Mouse (Mus musculus): ENCODE results near the gene Pde2a. TPM values are rescaled to one million over a fixed set of nuclear protein-coding genes. Genes with fewer than 3 reads are reported as not detected.
A peak's percentile ranks its signal among the peaks of the same experiment; 100 is the strongest.

Gene Pde2a
- polyA plus RNA-seq, 1 experiment from 2014 or later: 6.9 TPM

GRCm38 (mm10) chr7:101476493-101476892, 55.0 kb downstream of the Pde2a start:
- no peak for ATAC-seq (ENCODE audit: insufficient number of reproducible peaks, low FRiP score, low TSS enrichment, low read depth)
- H3K9me3 ChIP-seq (ENCODE audit: control insufficient read depth, low read length): no peaks in the 10 kb centered on the region
- WGBS: 83% methylated on average over 4 of the region's 4 CpGs

GRCm38 (mm10) chr7:101477200-101477599, 55.7 kb downstream of the Pde2a start:
- DNase-seq (ENCODE audit: low spot score) (peak; percentile 39), ATAC-seq (ENCODE audit: insufficient number of reproducible peaks, low FRiP score, low TSS enrichment, low read depth) (no peak)
- no peak overlapping the region for H3K9ac ChIP-seq (ENCODE audit: low read length)
- no peak overlapping the region for H3K4me3 ChIP-seq (ENCODE audit: low read depth, low read length)
- H3K27ac ChIP-seq (replicated peaks; ENCODE audit: low read depth, low read length): no peak overlapping the region
- no peaks in the 10 kb centered on the region for H3K36me3 ChIP-seq (ENCODE audit: control insufficient read depth, insufficient read depth, low read length)
- H3K27me3 ChIP-seq (ENCODE audit: control insufficient read depth, insufficient read depth, low read length): no peaks in the 10 kb centered on the region
- WGBS: 35% methylated on average over 5 of the region's 5 CpGs
- H3K9me3 ChIP-seq (ENCODE audit: control insufficient read depth, low read length): no peaks in the 10 kb centered on the region
- no peak overlapping the region for H3K4me2 ChIP-seq (ENCODE audit: low read depth, severe bottlenecking)
- peaks cover 5% of the 10 kb centered on the region; the same call in 1 of the 2 replicates for H3K4me1 ChIP-seq (ENCODE audit: control insufficient read depth, insufficient read depth, low read length)

More at GRCm38 (mm10) chr7:101476493-101476892, 55.0 kb downstream of the Pde2a start:
- DNase-seq (ENCODE audit: low spot score): no peak
- no peaks in the 10 kb centered on the region for H3K27me3 ChIP-seq (ENCODE audit: control insufficient read depth, insufficient read depth, low read length)
- no peak overlapping the region for H3K27ac ChIP-seq (replicated peaks; ENCODE audit: low read depth, low read length)
- H3K4me3 ChIP-seq (ENCODE audit: low read depth, low read length): no peak overlapping the region
- no peaks in the 10 kb centered on the region for H3K36me3 ChIP-seq (ENCODE audit: control insufficient read depth, insufficient read depth, low read length)
- H3K4me1 ChIP-seq (ENCODE audit: control insufficient read depth, insufficient read depth, low read length): 0 out of 2 replicates have a peak, but pooled peaks cover 2% of the 10 kb centered on the region
- no peak overlapping the region for H3K9ac ChIP-seq (ENCODE audit: low read length)
- no peak overlapping the region for H3K4me2 ChIP-seq (ENCODE audit: low read depth, severe bottlenecking)

GRCm38 (mm10) chr7:101478099-101478498, 56.6 kb downstream of the Pde2a start:
- ATAC-seq (ENCODE audit: insufficient number of reproducible peaks, low FRiP score, low TSS enrichment, low read depth) (no peak), DNase-seq (ENCODE audit: low spot score) (no peak)
- Histone ChIP-seq H3K36me3 (ENCODE audit: control insufficient read depth, insufficient read depth, low read length) (no peaks in the 10 kb centered on the region), H3K9me3 (ENCODE audit: control insufficient read depth, low read length) (no peaks in the 10 kb centered on the region), H3K4me1 (ENCODE audit: control insufficient read depth, insufficient read depth, low read length) (peaks cover 5% of the 10 kb centered on the region; the same call in 1 of the 2 replicates), H3K4me3 (ENCODE audit: low read depth, low read length) (no peak overlapping the region), H3K27me3 (ENCODE audit: control insufficient read depth, insufficient read depth, low read length) (no peaks in the 10 kb centered on the region), H3K9ac (ENCODE audit: low read length) (no peak overlapping the region), H3K27ac (replicated peaks; ENCODE audit: low read depth, low read length) (no peak overlapping the region), H3K4me2 (ENCODE audit: low read depth, severe bottlenecking) (no peak overlapping the region)
- 75% methylated on average over 5 of the region's 5 CpGs for WGBS

DNA sequence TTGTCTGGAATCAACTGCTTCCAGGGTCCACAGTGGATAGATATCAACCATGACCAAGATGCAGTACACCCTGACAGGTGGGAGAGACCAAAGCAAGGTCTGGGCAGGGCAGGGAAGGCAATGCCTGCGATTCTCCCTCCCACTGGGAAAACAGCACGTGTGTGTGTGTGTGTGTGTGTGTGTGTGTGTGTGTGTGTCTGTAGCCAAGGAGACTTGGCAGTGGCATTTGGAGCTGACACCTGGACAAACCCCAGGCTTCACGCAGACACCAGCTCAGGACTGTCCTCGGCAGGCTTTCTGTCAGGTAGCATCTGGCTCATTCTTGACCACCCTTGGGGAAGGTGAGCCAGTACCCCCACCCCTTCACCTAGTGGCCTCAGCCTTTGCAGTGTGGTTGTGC, 58.4 kb downstream of the Pde2a start:
- no peak for ATAC-seq (ENCODE audit: insufficient number of reproducible peaks, low FRiP score, low TSS enrichment, low read depth)
- Histone ChIP-seq H3K9ac (ENCODE audit: low read length) (no peak overlapping the region), H3K4me1 (ENCODE audit: control insufficient read depth, insufficient read depth, low read length) (peaks cover 5% of the 10 kb centered on the region; the same call in 1 of the 2 replicates), H3K27me3 (ENCODE audit: control insufficient read depth, insufficient read depth, low read length) (no peaks in the 10 kb centered on the region), H3K4me2 (ENCODE audit: low read depth, severe bottlenecking) (no peak overlapping the region), H3K4me3 (ENCODE audit: low read depth, low read length) (no peak overlapping the region), H3K9me3 (ENCODE audit: control insufficient read depth, low read length) (no peaks in the 10 kb centered on the region), H3K36me3 (ENCODE audit: control insufficient read depth, insufficient read depth, low read length) (no peaks in the 10 kb centered on the region), H3K27ac (replicated peaks; ENCODE audit: low read depth, low read length) (no peak overlapping the region)
- WGBS: 78% methylated on average over 4 of the region's 4 CpGs
- no peak for DNase-seq (ENCODE audit: low spot score)

- Histone ChIP-seq H3K4me1 (ENCODE audit: control insufficient read depth, insufficient read depth, low read length) (peaks cover 5% of the 10 kb centered on the region; the same call in 1 of the 2 replicates), H3K9ac (ENCODE audit: low read length) (no peak overlapping the region), H3K27ac (replicated peaks; ENCODE audit: low read depth, low read length) (no peak overlapping the region), H3K4me2 (ENCODE audit: low read depth, severe bottlenecking) (no peak overlapping the region), H3K4me3 (ENCODE audit: low read depth, low read length) (no peak overlapping the region), H3K27me3 (ENCODE audit: control insufficient read depth, insufficient read depth, low read length) (no peaks in the 10 kb centered on the region), H3K9me3 (ENCODE audit: control insufficient read depth, low read length) (no peaks in the 10 kb centered on the region), H3K36me3 (ENCODE audit: control insufficient read depth, insufficient read depth, low read length) (no peaks in the 10 kb centered on the region)
- DNase-seq (ENCODE audit: low spot score) (no peak), ATAC-seq (ENCODE audit: insufficient number of reproducible peaks, low FRiP score, low TSS enrichment, low read depth) (no peak)
- 64% methylated on average over 6 of the region's 6 CpGs for WGBS
These were observed 59.2 kb downstream of the Pde2a start for GRCm38 (mm10) chr7:101480671-101481070.

- peaks cover 5% of the 10 kb centered on the region; the same call in 1 of the 2 replicates for H3K4me1 ChIP-seq (ENCODE audit: control insufficient read depth, insufficient read depth, low read length)
- H3K9me3 ChIP-seq (ENCODE audit: control insufficient read depth, low read length): no peaks in the 10 kb centered on the region
- 51% methylated on average over 8 of the region's 8 CpGs for WGBS
- DNase-seq (ENCODE audit: low spot score) (no peak), ATAC-seq (ENCODE audit: insufficient number of reproducible peaks, low FRiP score, low TSS enrichment, low read depth) (no peak)
- H3K27ac ChIP-seq (replicated peaks; ENCODE audit: low read depth, low read length): no peak overlapping the region
- no peak overlapping the region for H3K4me3 ChIP-seq (ENCODE audit: low read depth, low read length)
- no peak overlapping the region for H3K9ac ChIP-seq (ENCODE audit: low read length)
- no peaks in the 10 kb centered on the region for H3K27me3 ChIP-seq (ENCODE audit: control insufficient read depth, insufficient read depth, low read length)
- no peaks in the 10 kb centered on the region for H3K36me3 ChIP-seq (ENCODE audit: control insufficient read depth, insufficient read depth, low read length)
- no peak overlapping the region for H3K4me2 ChIP-seq (ENCODE audit: low read depth, severe bottlenecking)
These were observed 60.5 kb downstream of the Pde2a start for GRCm38 (mm10) chr7:101481872-101482498.

- ATAC-seq (ENCODE audit: insufficient number of reproducible peaks, low FRiP score, low TSS enrichment, low read depth): 0 out of 2 replicates have a peak, but pooled peaks have one; percentile 13
- WGBS: 80% methylated on average over 9 of the region's 9 CpGs
These were observed 61.1 kb downstream of the Pde2a start for GRCm38 (mm10) chr7:101482499-101483081.

DNA sequence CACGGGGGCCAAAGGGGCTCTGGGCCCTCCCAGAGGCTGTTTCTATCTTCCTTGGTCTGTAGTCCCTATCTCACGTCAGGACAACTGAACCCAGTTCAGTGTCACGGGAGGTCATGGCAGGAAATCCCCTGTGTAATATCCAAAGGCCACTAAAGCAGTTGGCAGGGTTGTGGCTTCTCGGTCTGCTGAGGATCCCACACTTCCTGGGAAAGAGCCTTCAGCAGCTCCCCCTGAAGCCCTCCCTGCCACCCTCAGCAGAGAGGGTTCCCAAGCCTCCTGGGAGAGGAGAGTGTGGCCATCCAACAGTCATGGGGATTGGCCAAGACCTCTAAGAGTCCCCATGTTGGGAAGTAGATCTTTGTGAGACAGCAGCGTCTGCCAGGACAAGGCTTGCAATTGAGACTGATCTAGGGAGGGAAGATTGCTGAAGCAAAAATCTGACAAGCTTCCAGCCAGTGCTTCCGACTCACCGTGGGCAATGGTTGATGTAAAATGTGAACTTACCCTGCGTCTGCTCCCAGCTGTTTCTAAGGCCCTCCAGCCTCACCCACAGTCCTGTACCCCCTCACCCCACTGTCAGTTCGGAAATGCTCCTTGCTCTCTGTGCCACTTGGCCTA, 62.1 kb downstream of the Pde2a start:
- Histone ChIP-seq H3K4me2 (ENCODE audit: low read depth, severe bottlenecking) (no peak overlapping the region), H3K9me3 (ENCODE audit: control insufficient read depth, low read length) (no peaks in the 10 kb centered on the region), H3K9ac (ENCODE audit: low read length) (no peak overlapping the region), H3K4me3 (ENCODE audit: low read depth, low read length) (no peak overlapping the region), H3K4me1 (ENCODE audit: control insufficient read depth, insufficient read depth, low read length) (peaks cover 3% of the 10 kb centered on the region; the same call in 1 of the 2 replicates), H3K27me3 (ENCODE audit: control insufficient read depth, insufficient read depth, low read length) (no peaks in the 10 kb centered on the region), H3K27ac (replicated peaks; ENCODE audit: low read depth, low read length) (no peak overlapping the region), H3K36me3 (ENCODE audit: control insufficient read depth, insufficient read depth, low read length) (no peaks in the 10 kb centered on the region)
- DNase-seq (ENCODE audit: low spot score) (no peak), ATAC-seq (ENCODE audit: insufficient number of reproducible peaks, low FRiP score, low TSS enrichment, low read depth) (no peak)
- WGBS: 73% methylated on average over 9 of the region's 9 CpGs

More at GRCm38 (mm10) chr7:101482499-101483081, 61.1 kb downstream of the Pde2a start:
- Histone ChIP-seq H3K9me3 (ENCODE audit: control insufficient read depth, low read length) (no peaks in the 10 kb centered on the region), H3K27ac (replicated peaks; ENCODE audit: low read depth, low read length) (no peak overlapping the region), H3K9ac (ENCODE audit: low read length) (no peak overlapping the region), H3K4me1 (ENCODE audit: control insufficient read depth, insufficient read depth, low read length) (peaks cover 5% of the 10 kb centered on the region; the same call in 1 of the 2 replicates), H3K27me3 (ENCODE audit: control insufficient read depth, insufficient read depth, low read length) (no peaks in the 10 kb centered on the region), H3K36me3 (ENCODE audit: control insufficient read depth, insufficient read depth, low read length) (no peaks in the 10 kb centered on the region), H3K4me3 (ENCODE audit: low read depth, low read length) (no peak overlapping the region), H3K4me2 (ENCODE audit: low read depth, severe bottlenecking) (no peak overlapping the region)
- no peak for DNase-seq (ENCODE audit: low spot score)

Data from limb, embryonic 11.5 days (tissue).